Mouse (Mus musculus): ENCODE results near the gene Eif4a3. TPM values are rescaled to one million over a fixed set of nuclear protein-coding genes. Genes with fewer than 3 reads are reported as not detected.
"Not testable (repeated sequence)": the region's sequence is repeated elsewhere in the genome, so short reads cannot be mapped to it uniquely, and the experiment has no call there.

The Eif4a3 gene
- total RNA-seq, 2 experiments from 2014 or later, result 42.1 to 51.6 TPM

DNA sequence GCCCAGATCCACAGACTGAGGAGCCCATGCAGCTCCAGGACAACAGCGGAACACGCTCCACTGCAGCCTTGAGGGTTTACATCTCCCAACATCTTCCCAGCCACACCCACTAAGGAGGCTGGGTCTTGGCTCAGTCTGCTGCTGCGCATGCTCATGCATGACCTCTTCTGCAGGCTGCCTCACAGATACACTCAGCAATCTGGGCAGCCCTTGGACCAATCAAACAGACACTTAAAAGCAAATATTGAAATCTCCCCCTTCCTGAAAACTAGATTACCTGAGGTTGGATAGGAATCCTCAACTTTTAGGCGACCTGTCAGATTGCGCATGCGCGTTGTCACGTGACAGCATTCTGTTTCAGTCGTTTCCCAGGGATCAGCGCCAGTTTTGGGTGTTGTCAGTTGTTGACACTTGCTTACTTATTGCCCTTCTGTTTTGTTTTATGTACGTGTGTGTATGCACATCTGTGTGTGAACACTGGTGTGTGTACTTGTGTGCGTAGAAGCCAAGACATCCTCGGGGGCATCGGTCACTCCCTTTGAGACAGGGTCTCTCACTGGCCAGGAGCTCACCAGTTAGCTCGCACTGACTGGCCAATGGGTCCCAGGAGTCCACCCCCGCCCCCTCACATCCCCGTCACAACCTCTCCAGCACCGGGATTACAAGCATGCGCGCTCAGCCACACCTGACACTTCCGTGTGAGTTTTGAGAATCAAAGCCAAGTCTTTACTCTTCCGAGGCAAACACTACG, 41.1 kb downstream of the Eif4a3 start:
- DNase-seq, result peak; percentile 77
- Histone ChIP-seq H3K27ac (peak overlapping the region; percentile 87), H3K4me3 (peak overlapping the region; percentile 71)
- TF ChIP-seq CTCF (IDR thresholded peaks at IDR 0.05), result no peak
- intact Hi-C loops (cut with DNase I), result no loop called here

DNA sequence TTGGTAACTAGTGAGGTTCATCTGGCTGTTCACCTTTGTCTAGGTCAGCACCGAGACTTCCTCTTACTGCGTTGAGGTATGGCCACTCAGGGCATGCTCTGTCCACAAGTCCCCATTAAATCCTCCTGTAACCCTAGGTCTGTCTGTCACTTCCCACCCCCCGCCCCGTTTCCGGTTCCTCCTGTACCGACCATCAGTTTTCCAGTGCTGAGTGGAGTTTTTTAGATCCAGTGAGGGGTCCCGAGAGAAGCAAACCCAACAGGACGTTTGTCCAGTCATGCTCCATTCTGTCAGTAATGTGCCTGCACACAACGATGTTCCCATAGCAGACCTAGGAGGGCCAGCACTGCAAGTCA, 41.7 kb downstream of the Eif4a3 start:
- peak overlapping the region; percentile 71 for H3K4me3 ChIP-seq
- peak overlapping the region; percentile 87 for H3K27ac ChIP-seq
- TF ChIP-seq CTCF (IDR thresholded peaks at IDR 0.05), result no peak

DNA sequence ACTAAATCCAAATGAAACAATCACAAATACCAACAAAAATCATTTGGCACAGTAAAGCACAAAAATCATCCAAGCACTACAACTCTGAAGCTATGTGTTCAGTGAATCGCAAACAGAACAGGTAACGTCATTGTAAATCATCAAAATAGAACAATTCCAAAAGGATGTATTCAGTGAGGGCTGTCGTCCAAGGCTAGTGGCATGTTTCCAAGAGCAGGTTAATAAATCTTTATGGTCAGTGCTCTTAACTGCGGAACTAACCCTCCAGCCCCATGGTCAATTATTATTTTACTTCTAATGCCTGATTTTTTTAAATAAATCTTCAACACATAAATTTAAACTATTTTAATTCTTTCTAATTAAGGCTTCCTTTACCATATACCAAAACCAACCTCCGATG, 43.3 kb downstream of the Eif4a3 start:
- H3K27ac ChIP-seq; H3K4me3 ChIP-seq; DNase-seq; intact Hi-C loops (cut with DNase I): not testable (repeated sequence)

More for the DNA sequence above, 41.7 kb downstream of the Eif4a3 start:
- intact Hi-C loops (cut with DNase I), result no loop called here
- no peak for DNase-seq

DNA sequence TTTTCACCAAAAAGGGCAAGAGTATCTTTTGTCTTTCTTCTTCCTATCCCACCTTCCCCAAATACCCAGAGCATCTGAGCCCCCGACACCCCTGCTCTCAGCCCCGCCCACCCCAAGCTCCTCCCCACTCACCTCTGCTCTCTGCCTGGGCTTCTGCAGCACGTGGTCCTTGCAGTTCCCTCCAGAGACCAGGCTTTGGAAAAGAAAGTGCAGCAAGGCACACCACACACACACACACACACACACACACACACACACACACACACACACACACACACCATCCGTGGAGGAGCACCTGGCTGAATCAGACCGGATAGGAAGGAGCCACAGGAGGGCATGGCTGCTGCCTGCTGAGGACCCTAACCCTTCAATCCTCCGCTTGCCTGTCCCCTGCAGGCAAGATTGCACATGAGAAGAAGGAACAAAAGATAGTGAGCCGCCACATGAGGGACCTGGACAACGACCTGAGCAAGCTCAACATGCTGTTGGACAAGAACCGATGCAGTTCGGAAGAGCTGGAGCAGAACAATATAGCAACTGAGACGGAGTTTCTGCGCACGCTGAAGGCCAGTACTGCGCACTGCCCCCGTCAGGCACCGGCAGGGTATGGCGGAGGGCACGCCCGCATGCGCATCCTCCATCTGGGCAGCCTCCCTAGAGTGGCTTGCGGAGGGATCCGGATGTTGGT, 46.9 kb downstream of the Eif4a3 start:
- Histone ChIP-seq H3K27ac (no peak overlapping the region), H3K4me3 (no peak overlapping the region)
- peak; percentile 59 for TF ChIP-seq CTCF (IDR thresholded peaks at IDR 0.05)
- intact Hi-C loops (cut with DNase I), result loop anchor here (5.0 kb wide), 1 partner anchor 46 kb away; no protein-coding TSS in a partner anchor
- DNase-seq, result peak; percentile 51

DNA sequence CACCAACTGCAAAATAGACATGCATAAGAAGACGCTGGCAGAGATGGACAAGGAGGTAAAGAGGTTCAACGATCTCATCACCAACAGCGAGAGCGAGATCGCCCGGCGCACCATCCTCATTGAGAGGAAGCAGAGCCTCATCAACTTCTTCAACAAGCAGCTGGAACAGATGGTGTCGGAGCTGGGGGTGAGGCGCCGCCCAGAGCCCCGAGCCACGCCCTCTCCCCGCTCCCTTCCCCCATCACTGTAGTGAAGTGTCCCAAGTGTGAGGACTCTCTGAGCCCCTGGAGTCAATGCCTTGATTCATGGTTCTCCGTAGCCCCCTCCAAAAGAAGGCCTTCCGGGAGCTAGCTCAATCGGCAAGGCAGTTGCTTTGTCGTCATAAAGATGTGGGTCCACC, 48.9 kb downstream of the Eif4a3 start:
- no peak for TF ChIP-seq CTCF (IDR thresholded peaks at IDR 0.05)
- Histone ChIP-seq H3K4me3 (no peak overlapping the region), H3K27ac (no peak overlapping the region)
- DNase-seq, result no peak
- intact Hi-C loops (cut with DNase I), result loop anchor here (5.0 kb wide), 1 partner anchor 44 kb away; no protein-coding TSS in a partner anchor

DNA sequence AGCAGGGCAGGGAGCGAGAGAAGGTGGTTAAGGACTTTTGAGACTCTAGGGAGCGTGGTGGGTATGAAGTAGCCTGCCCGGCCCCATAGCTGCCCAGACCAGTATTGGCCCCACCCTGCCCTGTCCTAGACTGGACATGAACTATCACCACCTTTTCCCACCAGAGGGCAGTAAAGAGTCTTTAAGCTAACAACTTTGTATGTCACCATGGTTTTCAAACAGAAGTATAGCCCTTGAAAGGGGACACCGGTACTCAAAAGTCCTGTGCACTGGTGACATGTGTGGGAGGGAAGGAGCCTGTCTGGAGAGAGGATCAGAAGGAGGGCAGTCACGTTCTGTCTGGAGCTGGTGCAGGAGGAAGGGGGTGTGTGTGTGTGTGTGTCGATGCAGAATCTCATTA, 50.9 kb downstream of the Eif4a3 start:
- intact Hi-C loops (cut with DNase I), result no loop called here
- peak; percentile 50 for DNase-seq
- TF ChIP-seq CTCF (IDR thresholded peaks at IDR 0.05), result peak; percentile 70
- no peak overlapping the region for H3K27ac ChIP-seq
- no peak overlapping the region for H3K4me3 ChIP-seq

DNA sequence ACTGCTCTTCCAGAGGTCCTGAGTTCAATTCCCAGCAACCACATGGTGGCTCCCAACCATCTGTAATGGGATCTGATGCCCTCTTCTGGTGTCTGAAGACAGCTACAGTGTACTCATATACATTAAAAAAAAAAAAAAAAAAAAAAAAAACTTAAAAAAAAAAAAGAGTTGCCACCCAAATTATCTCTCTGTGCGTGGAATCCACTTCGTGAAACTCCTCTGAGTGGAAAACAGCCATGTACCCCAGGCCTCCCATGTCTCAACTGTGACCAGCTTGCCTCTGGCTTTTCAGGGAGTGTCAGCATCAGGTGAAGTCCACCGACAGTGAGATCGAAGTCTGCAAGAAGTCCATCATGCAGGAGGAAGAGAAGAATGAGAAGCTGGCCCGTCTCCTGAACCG, 54.3 kb downstream of the Eif4a3 start:
- DNase-seq; H3K4me3 ChIP-seq; H3K27ac ChIP-seq; intact Hi-C loops (cut with DNase I): not testable (repeated sequence)

DNA sequence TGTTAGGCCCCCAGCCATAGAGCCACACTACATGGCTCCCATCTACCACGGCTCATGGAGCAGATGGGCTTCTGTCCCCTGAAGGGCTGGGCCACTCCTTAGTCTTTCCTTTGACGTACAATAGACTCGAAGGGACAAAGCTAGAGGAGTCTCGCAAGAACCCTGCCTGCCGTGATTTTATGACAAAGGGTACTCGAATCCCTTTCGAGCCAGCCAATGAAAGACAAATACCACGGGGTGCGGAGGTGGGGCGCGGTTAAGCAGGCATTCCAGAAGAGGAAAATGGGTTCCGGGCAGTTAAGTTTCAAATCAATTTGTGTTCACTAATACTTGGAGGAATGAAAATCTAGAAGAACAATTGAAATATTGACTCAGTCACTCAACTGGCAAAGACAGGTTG, 60.4 kb downstream of the Eif4a3 start:
- no peak for DNase-seq
- no peak for TF ChIP-seq CTCF (IDR thresholded peaks at IDR 0.05)
- no peak overlapping the region for H3K4me3 ChIP-seq
- intact Hi-C loops (cut with DNase I), result no loop called here
- H3K27ac ChIP-seq, result no peak overlapping the region

Other genes with a start within 250 kb of the Eif4a3 start
- 1 to 10 TPM; 2.1 to 2.2 TPM for gene Cbx4, start 213.9 kb downstream of the Eif4a3 start, total RNA-seq (2021)
- 10 to 100 TPM; 30.7 to 36.6 TPM for gene Tbc1d16, start 71.6 kb downstream of the Eif4a3 start, total RNA-seq (2021)
- gene Ccdc40, start 71.5 kb downstream of the Eif4a3 start, total RNA-seq (2021), result not detected
- 100 to 1,000 TPM; 148 to 177 TPM for gene Gaa, start 32.2 kb downstream of the Eif4a3 start, total RNA-seq (2021)
- gene Card14, start 7.7 kb upstream of the Eif4a3 start, total RNA-seq (2021), result under 1 TPM; 0.33 to 0.54 TPM
- 1 to 10 TPM; 2.7 to 3.0 TPM for gene Sgsh, start 55.4 kb upstream of the Eif4a3 start, total RNA-seq (2021)
- 1 to 10 TPM; 1.9 to 2.8 TPM for gene Slc26a11, start 55.5 kb upstream of the Eif4a3 start, total RNA-seq (2021)
- gene Rnf213, start 93.0 kb upstream of the Eif4a3 start, total RNA-seq (2021), result 1 to 10 TPM; 4.1 to 6.9 TPM
- 1 to 10 TPM; 4.3 to 4.5 TPM for gene Endov, start 191.3 kb upstream of the Eif4a3 start, total RNA-seq (2021)
- not detected for gene Nptx1, start 247.7 kb upstream of the Eif4a3 start, total RNA-seq (2021)